Mouse (Mus musculus) hindbrain, embryonic 15.5 days (tissue): ENCODE results near the gene Cep41. TPM values are rescaled to one million over a fixed set of nuclear protein-coding genes. Genes with fewer than 3 reads are reported as not detected.

ENCODE experiments used
- ATAC-seq: fragments of 200-750 bp; cut with Nextera tagmentation; 2 replicates; pipeline ENCODE4 v1.8.0; 2017; ENCODE audit warnings: low read depth, moderate number of reproducible peaks, moderate TSS enrichment; ENCODE audit not compliant: low FRiP score
- H3K27ac ChIP-seq: fragments of 300-500 bp; sonication (generic); replicated peaks from 2 replicates; pipeline ENCODE4 v1.5.1; 2015; ENCODE audit warnings: mild to moderate bottlenecking, inconsistent platforms
- H3K27me3 ChIP-seq: fragments of 300-500 bp; sonication (generic); 2 replicates; pipeline ENCODE4 v1.6.1; 2015; ENCODE audit warnings: control low read depth, inconsistent platforms
- H3K36me3 ChIP-seq: fragments of 300-500 bp; sonication (generic); 2 replicates; pipeline ENCODE4 v1.6.1; 2015; ENCODE audit warnings: control low read depth, inconsistent platforms
- H3K4me1 ChIP-seq: fragments of 300-500 bp; sonication (generic); replicated peaks from 2 replicates; pipeline ENCODE4 v1.6.1; 2015; ENCODE audit warnings: control low read depth, inconsistent platforms
- H3K4me2 ChIP-seq: fragments of 300-500 bp; sonication (generic); 2 replicates; pipeline ENCODE4 v1.6.1; 2015; ENCODE audit warnings: moderate library complexity, mild to moderate bottlenecking, inconsistent platforms
- H3K4me3 ChIP-seq: fragments of 300-500 bp; sonication (generic); 2 replicates; pipeline ENCODE4 v1.5.1; 2015; ENCODE audit warnings: mild to moderate bottlenecking, inconsistent platforms
- H3K9ac ChIP-seq: fragments of 300-500 bp; sonication (generic); 2 replicates; pipeline ENCODE4 v1.6.1; 2015; ENCODE audit warnings: inconsistent platforms
- H3K9me3 ChIP-seq: fragments of 300-500 bp; sonication (generic); 2 replicates; pipeline ENCODE4 v1.6.1; 2016; ENCODE audit warnings: control low read depth, inconsistent platforms
- WGBS: fragments of 180-500 bp; shearing (Covaris S2); methylation state at CpG from one replicate; pipeline ENCODE4 v1.1.7; 2015; 5-methylcytosine and 5-hydroxymethylcytosine counted together
- microRNA counts: library from miRNA; unstranded; fragments of <30 nt; microRNA quantifications from one replicate; lab custom pipeline; 2016
- microRNA-seq: library from miRNA; unstranded; fragments of <30 nt; microRNA quantifications from one replicate; pipeline ENCODE4, GENCODE M21; 2016
- polyA plus RNA-seq: library from polyadenylated mRNA; unstranded; fragments of >200 nt; fragmentation: Nextera tagmentation; extraction: Ambion mirVana; gene quantifications from 2 replicates; pipeline ENCODE4 v1.2.1, GENCODE M21; 2015

Gene Cep41
- polyA plus RNA-seq, 1 experiment from 2014 or later: 12.7 TPM

DNA sequence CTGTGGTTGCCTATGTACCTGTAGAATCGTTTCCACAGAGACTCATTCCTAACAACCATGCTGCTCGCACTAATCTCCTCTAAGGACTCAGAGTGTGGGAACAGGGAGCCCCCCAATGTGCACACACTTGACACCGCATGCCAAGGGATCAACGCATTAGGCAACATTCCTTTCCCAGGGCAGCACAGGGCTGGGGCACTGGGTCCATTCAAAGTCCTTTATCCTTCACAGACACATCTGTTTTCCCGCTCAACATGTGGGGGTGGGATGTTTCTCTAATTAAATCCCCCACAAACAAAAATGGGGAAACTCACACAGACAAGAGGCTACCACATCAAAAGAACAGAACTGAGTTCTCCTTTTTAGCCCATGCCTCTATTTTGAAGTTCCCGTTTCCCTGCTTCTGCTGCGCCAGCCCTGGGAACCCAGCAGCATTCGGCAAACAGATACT is 77.0 kb downstream of the Cep41 start:
- no peaks in the 10 kb centered on the region for H3K36me3 ChIP-seq
- H3K4me1 ChIP-seq: peaks cover 36% of the 10 kb centered on the region
- peak overlapping the region; percentile 59; the same call in 1 of the 2 replicates for H3K4me2 ChIP-seq
- ATAC-seq: no peak
- H3K9me3 ChIP-seq: no peaks in the 10 kb centered on the region
- no peaks in the 10 kb centered on the region for H3K27me3 ChIP-seq
- 5% methylated on average over 8 of the region's 8 CpGs for WGBS
- H3K4me3 ChIP-seq: no peak overlapping the region
- H3K9ac ChIP-seq: no peak overlapping the region
- peak overlapping the region; percentile 77 for H3K27ac ChIP-seq

DNA sequence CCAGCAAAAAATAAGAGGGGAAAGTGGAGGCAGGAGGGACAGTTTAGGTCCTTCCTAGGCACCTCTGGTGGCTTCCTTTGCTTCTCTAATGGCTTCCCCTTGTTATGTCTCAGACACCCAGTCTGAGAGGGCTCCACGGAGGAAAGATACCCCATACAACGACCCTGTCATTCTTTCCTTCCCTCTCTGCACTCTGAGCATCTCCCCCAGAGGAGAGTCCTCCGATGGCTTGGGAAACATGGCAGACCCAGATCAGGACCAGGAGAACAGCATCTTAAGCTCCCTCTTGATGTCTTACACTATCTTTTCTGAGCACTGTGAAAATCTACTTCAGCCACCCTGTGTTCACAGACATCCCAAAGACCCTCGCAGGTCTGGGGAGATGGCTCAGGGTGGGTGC is 77.8 kb downstream of the Cep41 start:
- H3K27me3 ChIP-seq: no peaks in the 10 kb centered on the region
- ATAC-seq: no peak
- no peak overlapping the region for H3K9ac ChIP-seq
- no peaks in the 10 kb centered on the region for H3K9me3 ChIP-seq
- 20% methylated on average over 4 of the region's 4 CpGs for WGBS
- peaks cover 36% of the 10 kb centered on the region for H3K4me1 ChIP-seq
- no peak overlapping the region for H3K4me3 ChIP-seq
- H3K27ac ChIP-seq: no peak overlapping the region
- no peak overlapping the region for H3K4me2 ChIP-seq
- no peaks in the 10 kb centered on the region for H3K36me3 ChIP-seq

DNA sequence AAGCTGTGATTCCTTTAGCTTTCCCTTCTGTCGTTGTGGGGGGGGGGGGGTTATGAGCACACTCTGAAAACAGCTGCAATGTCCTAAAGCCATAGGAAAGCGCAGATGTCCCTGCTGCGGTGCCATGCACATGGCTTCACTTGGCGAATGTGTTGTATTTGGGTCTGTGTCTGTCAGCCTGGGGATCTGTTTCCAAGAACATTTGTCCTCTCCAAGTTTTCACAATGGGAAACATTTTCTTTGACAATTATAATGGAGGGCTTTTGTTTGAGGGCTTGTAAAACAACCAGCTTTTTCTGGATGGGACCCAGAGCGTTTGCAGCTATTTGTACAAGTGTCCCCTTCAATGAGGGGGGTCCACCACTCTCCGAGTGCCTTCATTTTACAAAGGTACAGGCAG is 79.3 kb downstream of the Cep41 start:
- Histone ChIP-seq H3K4me3 (no peak overlapping the region), H3K4me1 (peaks cover 36% of the 10 kb centered on the region), H3K9me3 (no peaks in the 10 kb centered on the region), H3K27me3 (no peaks in the 10 kb centered on the region), H3K27ac (no peak overlapping the region), H3K36me3 (no peaks in the 10 kb centered on the region), H3K9ac (no peak overlapping the region), H3K4me2 (no peak overlapping the region)
- WGBS: 52% methylated on average over 6 of the region's 6 CpGs
- ATAC-seq: no peak

DNA sequence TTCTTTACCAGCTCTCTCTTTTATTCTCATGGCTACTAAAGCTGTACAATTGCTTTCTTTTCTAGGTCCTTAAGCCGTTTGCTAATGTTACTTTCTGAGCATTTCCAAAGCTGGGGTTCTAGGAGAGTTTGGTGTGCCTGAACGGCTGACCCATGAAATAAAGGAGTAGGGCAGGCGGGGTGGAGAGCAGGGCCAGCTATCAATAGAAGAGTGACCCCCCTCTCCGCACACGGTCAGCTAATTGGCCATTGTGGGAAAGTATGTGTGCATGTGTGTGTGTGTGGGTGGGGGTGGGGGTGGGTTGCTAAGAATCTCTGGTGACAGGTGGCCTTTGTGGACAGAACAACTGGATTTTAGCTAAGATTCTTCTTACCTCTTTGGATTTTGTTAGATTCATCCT is 82.3 kb downstream of the Cep41 start:
- H3K4me1 ChIP-seq: peaks cover 7% of the 10 kb centered on the region
- no peaks in the 10 kb centered on the region for H3K9me3 ChIP-seq
- no peak overlapping the region for H3K9ac ChIP-seq
- no peak overlapping the region for H3K4me3 ChIP-seq
- ATAC-seq: no peak
- H3K27me3 ChIP-seq: no peaks in the 10 kb centered on the region
- H3K4me2 ChIP-seq: no peak overlapping the region
- WGBS: 28% methylated on average over 5 of the region's 5 CpGs
- no peak overlapping the region for H3K27ac ChIP-seq
- H3K36me3 ChIP-seq: no peaks in the 10 kb centered on the region

DNA sequence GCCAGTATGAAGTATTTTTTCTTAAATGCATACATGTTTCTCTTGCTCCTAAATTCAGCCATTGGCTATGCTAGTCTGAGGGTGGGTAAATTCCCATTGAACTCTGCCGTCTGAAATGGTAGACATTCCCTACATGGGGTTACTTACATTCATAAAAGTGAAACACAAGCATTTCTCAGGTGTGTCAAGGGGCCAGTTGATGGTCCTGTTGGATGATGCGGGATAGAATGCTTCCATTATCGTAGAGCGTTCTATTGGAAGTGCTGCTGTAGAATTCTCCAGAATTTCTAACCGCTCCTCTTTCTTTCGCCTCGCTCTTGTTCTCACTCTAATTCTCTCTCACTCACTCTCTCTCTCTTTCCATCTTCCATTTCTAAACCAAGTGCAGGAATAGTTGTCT is 82.8 kb downstream of the Cep41 start, which contains the start of gene Cpa5:
Gene Cpa5 (plus strand): TSS at position 301 of the 400 bp plus-strand sequence.
- Histone ChIP-seq H3K4me2 (no peak within 1 kb of the TSS), H3K27ac (no peak within 1 kb of the TSS), H3K9me3 (no peaks in the 10 kb centered on the region), H3K9ac (no peak within 1 kb of the TSS), H3K4me1 (peaks cover 2% of the 10 kb centered on the region), H3K4me3 (no peak within 1 kb of the TSS), H3K27me3 (no peaks in the 10 kb centered on the region), H3K36me3 (no peaks in the 10 kb centered on the region)
- WGBS: 83% methylated on average over 7 of the region's 7 CpGs
- ATAC-seq: no peak

DNA sequence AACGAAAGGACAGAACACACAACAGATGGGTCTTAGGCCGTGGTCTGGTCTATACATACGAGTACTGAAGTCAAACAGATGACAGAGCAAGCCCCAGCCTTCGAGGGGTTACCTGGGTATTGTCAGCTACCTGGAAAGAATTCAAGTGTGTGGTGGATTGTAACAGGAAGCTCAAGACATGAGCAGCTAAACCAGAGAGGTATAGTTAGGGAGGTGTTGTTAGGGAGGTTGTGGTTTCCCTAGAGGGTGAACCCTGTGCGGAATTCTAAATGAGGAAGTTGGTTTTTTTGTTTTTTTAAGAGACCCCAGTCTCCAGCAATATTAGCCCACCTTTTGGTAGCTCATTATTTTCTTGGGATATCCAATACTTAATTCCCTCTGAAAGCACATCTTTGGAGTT is 87.9 kb downstream of the Cep41 start:
- H3K4me2 ChIP-seq: no peak overlapping the region
- H3K27me3 ChIP-seq: no peaks in the 10 kb centered on the region
- no peaks in the 10 kb centered on the region for H3K36me3 ChIP-seq
- H3K9ac ChIP-seq: no peak overlapping the region
- no peak for ATAC-seq
- no peak overlapping the region for H3K27ac ChIP-seq
- H3K9me3 ChIP-seq: no peaks in the 10 kb centered on the region
- WGBS: 85% methylated on average over 5 of the region's 5 CpGs
- no peak overlapping the region for H3K4me3 ChIP-seq
- H3K4me1 ChIP-seq: no peaks in the 10 kb centered on the region

DNA sequence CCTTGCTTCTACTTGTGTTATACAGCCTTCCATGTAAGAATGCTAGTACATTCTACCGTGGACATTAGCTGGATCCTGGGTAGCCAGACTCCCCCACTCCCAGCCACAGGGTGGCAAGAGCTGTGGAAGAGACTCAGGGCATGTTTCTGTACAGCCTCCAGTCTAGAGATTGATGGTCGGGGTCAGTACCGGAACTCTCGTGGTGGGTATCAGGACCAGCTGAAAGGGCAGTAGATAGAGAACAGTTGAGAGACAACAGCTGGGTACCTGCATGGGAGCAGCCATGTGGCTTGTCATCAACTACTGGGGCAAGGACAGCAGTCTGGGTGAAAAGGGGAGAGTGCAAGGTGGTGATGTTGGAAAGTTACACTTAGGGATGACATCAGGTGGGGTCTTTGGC is 88.4 kb downstream of the Cep41 start:
- H3K4me3 ChIP-seq: no peak overlapping the region
- no peaks in the 10 kb centered on the region for H3K27me3 ChIP-seq

DNA sequence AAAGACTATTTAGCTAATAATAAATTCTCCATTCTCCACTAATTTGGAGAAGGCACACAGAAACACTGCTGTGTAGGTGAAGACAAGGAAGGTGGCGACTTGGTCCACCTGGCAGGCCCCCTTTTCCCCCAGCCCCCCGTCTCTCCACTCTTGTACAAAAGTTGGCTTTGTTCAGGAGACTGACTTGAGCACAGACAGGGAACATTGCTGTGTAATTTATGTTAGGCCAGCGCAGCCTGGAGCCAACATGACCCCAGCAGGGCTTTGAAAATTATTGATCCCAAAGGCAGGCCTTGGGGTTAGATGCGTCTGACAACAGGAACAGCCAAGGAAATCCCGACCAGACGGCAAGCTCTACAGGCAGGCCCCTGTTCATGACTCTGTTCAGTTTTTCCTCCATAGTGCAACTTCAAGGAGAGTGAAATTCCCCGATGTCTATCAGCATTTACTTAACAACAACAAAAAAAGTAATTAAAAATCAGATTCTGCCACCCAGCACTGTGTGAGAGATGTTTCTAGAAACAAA is 89.1 kb downstream of the Cep41 start:
- ATAC-seq: no peak
- Histone ChIP-seq H3K4me2 (no peak overlapping the region), H3K27me3 (no peaks in the 10 kb centered on the region), H3K9me3 (no peaks in the 10 kb centered on the region), H3K9ac (no peak overlapping the region), H3K4me1 (no peaks in the 10 kb centered on the region), H3K36me3 (no peaks in the 10 kb centered on the region), H3K27ac (no peak overlapping the region), H3K4me3 (no peak overlapping the region)
- 71% methylated on average over 7 of the region's 7 CpGs for WGBS

More for the DNA sequence above, 88.4 kb downstream of the Cep41 start:
- H3K9ac ChIP-seq: no peak overlapping the region
- no peak overlapping the region for H3K4me2 ChIP-seq
- ATAC-seq: no peak
- H3K27ac ChIP-seq: no peak overlapping the region
- 88% methylated on average over 4 of the region's 4 CpGs for WGBS
- H3K4me1 ChIP-seq: no peaks in the 10 kb centered on the region
- H3K9me3 ChIP-seq: no peaks in the 10 kb centered on the region
- no peaks in the 10 kb centered on the region for H3K36me3 ChIP-seq

MicroRNAs encoded within 50 kb of the gene (microRNA counts, 519-probe panel; counts per million panel counts)
- microRNA mmu-miR-335-3p (lab: Ali Mortazavi, UCI): 2,751 counts per million, percentile 51 among the panel's probes with 10 or more counts
- microRNA mmu-miR-335-5p (lab: Ali Mortazavi, UCI): 4,688 counts per million, percentile 93 among the panel's probes with 10 or more counts

Small RNA genes lying within 50 kb of the gene (microRNA-seq; reads per million reads assigned to microRNA genes)
- gene Mir335: 38,502 reads per million, percentile 99 among the genes with 10 or more reads in this experiment

Other genes with a start within 250 kb of the Cep41 start
- 25.4 and 30.3 TPM in 2 replicates for gene Tmem209, start 184.0 kb downstream of the Cep41 start, polyA plus RNA-seq
- 0.22 TPM in 1 of 2 replicates, not detected in the other for gene Ssmem1, start 183.9 kb downstream of the Cep41 start, polyA plus RNA-seq
- 7.3 and 8.5 TPM in 2 replicates for gene Cpa2, start 152.2 kb downstream of the Cep41 start, polyA plus RNA-seq
- gene Cpa4, start 125.4 kb downstream of the Cep41 start, polyA plus RNA-seq: 0.52 and 0.96 TPM in 2 replicates
- not detected in 2 replicates for gene Cpa5, start 82.7 kb downstream of the Cep41 start, polyA plus RNA-seq
- 0.73 and 1.0 TPM in 2 replicates for gene Cpa1, start 54.5 kb downstream of the Cep41 start, polyA plus RNA-seq
- gene Mest, start 29.8 kb upstream of the Cep41 start, polyA plus RNA-seq: 321 and 324 TPM in 2 replicates
- 27.8 and 28.2 TPM in 2 replicates for gene Copg2, start 203.0 kb upstream of the Cep41 start, polyA plus RNA-seq
- gene Tsga13, start 221.8 kb upstream of the Cep41 start, polyA plus RNA-seq: 0.26 TPM in 1 of 2 replicates, not detected in the other